Comparison of ENCODE assay signal across 8 mouse cellular contexts in genomic region chr4:127243953-127244352, GRCm38 (mm10). TPM values are rescaled to one million over a fixed set of nuclear protein-coding genes. Genes with fewer than 3 reads are reported as not detected.
DNase-seq lines count a peak whose midpoint lies in the region; ATAC-seq and TF ChIP-seq lines count a peak whose summit lies in the region.

No protein-coding gene starts in this region.

- H3K9me3 ChIP-seq in kidney, postnatal 0 days (replicated peaks; ENCODE audit: low read length), result no peaks in the 10 kb centered on the region
- no peaks in the 10 kb centered on the region for H3K9me3 ChIP-seq in hindbrain, embryonic 11.5 days (ENCODE audit: control insufficient read depth, low read length)

- DNase-seq in kidney, postnatal 0 days (ENCODE audit: low spot score), result no peak
- no peak for DNase-seq in kidney, postnatal 4 days
- DNase-seq in brain, adult 2 months (ENCODE audit: low read depth, low spot score), result peak; percentile 61
- no peak for DNase-seq in hindbrain, embryonic 11.5 days (ENCODE audit: low spot score)
- no peak for DNase-seq in gastrocnemius, postnatal 25 days
- no peak for DNase-seq in embryo, embryonic 11 days
- DNase-seq in urinary bladder, adult 2 months (ENCODE audit: low spot score), result no peak

- no peak for TF ChIP-seq CTCF in kidney, postnatal 0 days (IDR thresholded peaks at IDR 0.05; ENCODE audit: low read depth)

- peak overlapping the region; percentile 94 for H3K4me3 ChIP-seq in kidney, postnatal 0 days (replicated peaks; ENCODE audit: low read depth, low read length)
- peak overlapping the region; percentile 84 for H3K4me3 ChIP-seq in hindbrain, embryonic 11.5 days (ENCODE audit: low read depth, low read length)

- no peaks in the 10 kb centered on the region for H3K27me3 ChIP-seq in kidney, postnatal 0 days (ENCODE audit: insufficient read depth, low read length)
- no peaks in the 10 kb centered on the region for H3K27me3 ChIP-seq in hindbrain, embryonic 11.5 days (ENCODE audit: control insufficient read depth, insufficient read depth, low read length)

- peak overlapping the region; percentile 82 for H3K4me2 ChIP-seq in kidney, postnatal 0 days (ENCODE audit: low read length)
- peak overlapping the region; percentile 88 for H3K4me2 ChIP-seq in hindbrain, embryonic 11.5 days (replicated peaks; ENCODE audit: low read depth, low read length)

- H3K27ac ChIP-seq in kidney, postnatal 0 days, result 0 out of 2 replicates have a peak overlapping the region, but pooled peaks have one; percentile 61
- 0 out of 2 replicates have a peak overlapping the region, but pooled peaks have one; percentile 13 for H3K27ac ChIP-seq in hindbrain, embryonic 11.5 days (ENCODE audit: low read depth, low read length)

- peaks cover 5% of the 10 kb centered on the region; the same call in 1 of the 2 replicates for H3K4me1 ChIP-seq in kidney, postnatal 0 days (replicated peaks; ENCODE audit: insufficient read depth, low read length)
- H3K4me1 ChIP-seq in hindbrain, embryonic 11.5 days (replicated peaks; ENCODE audit: control insufficient read depth, insufficient read depth, low read length), result 0 out of 2 replicates have a peak, but pooled peaks cover 2% of the 10 kb centered on the region

- WGBS in kidney, postnatal 0 days, result under 1% methylated on average over 26 of the region's 26 CpGs
- WGBS in hindbrain, embryonic 11.5 days, result under 1% methylated on average over 26 of the region's 26 CpGs

- 0 out of 2 replicates have a peak, but pooled peaks cover 6% of the 10 kb centered on the region for H3K36me3 ChIP-seq in kidney, postnatal 0 days (ENCODE audit: insufficient read depth, low read length)
- no peaks in the 10 kb centered on the region; the same call in 1 of the 2 replicates for H3K36me3 ChIP-seq in hindbrain, embryonic 11.5 days (ENCODE audit: control insufficient read depth, insufficient read depth, low read length)

- peak; percentile 67 for ATAC-seq in kidney, postnatal 0 days (replicated peaks; ENCODE audit: low FRiP score, low read depth)
- ATAC-seq in hindbrain, embryonic 11.5 days (ENCODE audit: low FRiP score), result peak; percentile 84
- peak; percentile 42 for ATAC-seq in megakaryocyte-erythroid progenitor cell, adult 5-6 weeks (replicated peaks; ENCODE audit: low FRiP score, low TSS enrichment, poor library complexity, severe bottlenecking)

- H3K9ac ChIP-seq in kidney, postnatal 0 days (ENCODE audit: low read depth, low read length), result peak overlapping the region; percentile 96
- peak overlapping the region; percentile 91 for H3K9ac ChIP-seq in hindbrain, embryonic 11.5 days (ENCODE audit: low read depth, low read length)

RNA-seq across cellular contexts. Expression of gene Smim12, which starts 0.4 kb away (rescaled TPM):
- polyA plus RNA-seq in kidney, postnatal 0 days (2015; fragmentation: Nextera tagmentation; extraction: Ambion mirVana), result 67.5 and 72.2 TPM in 2 replicates
- 59.3 and 59.7 TPM in 2 replicates for polyA plus RNA-seq in hindbrain, embryonic 11.5 days (2014; fragmentation: Nextera tagmentation; extraction: Ambion mirVana)
- total RNA-seq in megakaryocyte-erythroid progenitor cell, adult 5-6 weeks (2014; fragmentation: Nextera tagmentation), result 22.7 and 25.5 TPM in 2 replicates
- 28.9 and 29.2 TPM in 2 replicates for total RNA-seq in megakaryocyte-erythroid progenitor cell, adult 5-6 weeks (2017)
- total RNA-seq in gastrocnemius, postnatal 25 days (2021), result 10 to 100 TPM; 32.7 to 33.4 TPM
- 49.8 and 54.0 TPM in 2 replicates for polyA plus RNA-seq in urinary bladder, adult 2 months (2012; rRNA removed)
